Mouse (Mus musculus) ES-E14 (cell line): Measurements from ENCODE around the gene Ly6g6f.

ENCODE experiments used
- CHD2 ChIP-seq: IDR thresholded peaks from 2 replicates; pipeline ENCODE4 v1.6.1; 2014; ENCODE audit warnings: mild to moderate bottlenecking, low read depth, low read length, inconsistent platforms
- HCFC1 ChIP-seq: IDR thresholded peaks from 2 replicates; pipeline ENCODE4 v1.6.1; 2012; ENCODE audit warnings: low read length, inconsistent platforms, borderline replicate concordance; ENCODE audit not compliant: insufficient read depth
- MAFK ChIP-seq: IDR thresholded peaks from 2 replicates; pipeline ENCODE4 v1.6.1; 2014; ENCODE audit warnings: mild to moderate bottlenecking, low read depth, low read length, inconsistent platforms; ENCODE audit not compliant: insufficient read depth
- ZC3H11A ChIP-seq: IDR thresholded peaks from 2 replicates; pipeline ENCODE4 v1.6.1; 2012; ENCODE audit warnings: low read depth, mild to moderate bottlenecking, inconsistent platforms, low read length, borderline replicate concordance
- ZNF384 ChIP-seq: IDR thresholded peaks from 2 replicates; pipeline ENCODE4 v1.6.1; 2012; ENCODE audit warnings: low read depth, low read length, inconsistent platforms

GRCm38 (mm10) chr17:35064951-35065947, 20.2 kb downstream of the Ly6g6f start, which contains the start of gene Ly6g6c:
- TF ChIP-seq ZC3H11A (no peak), CHD2 (no peak), HCFC1 (no peak), MAFK (no peak), ZNF384 (no peak)
